Mouse (Mus musculus) liver, postnatal 0 days (tissue): ENCODE measurements at regions not wholly inside any gene's neighbourhood (a gene's known extent, or its start where the extent isn't known, plus 50 kb on each side); places are given as distances from the start of the nearest gene placed in this dataset.

ENCODE experiments used
- CTCF ChIP-seq: sonication (generic); IDR thresholded peaks from 2 replicates; pipeline ENCODE4 v1.5.1; 2016; ENCODE audit warnings: antibody characterized with exemption, low read depth
- EP300 ChIP-seq: IDR thresholded peaks from 2 replicates; pipeline ENCODE4 v1.6.1; 2016; ENCODE audit warnings: antibody characterized with exemption, low read depth, mild to moderate bottlenecking

DNA sequence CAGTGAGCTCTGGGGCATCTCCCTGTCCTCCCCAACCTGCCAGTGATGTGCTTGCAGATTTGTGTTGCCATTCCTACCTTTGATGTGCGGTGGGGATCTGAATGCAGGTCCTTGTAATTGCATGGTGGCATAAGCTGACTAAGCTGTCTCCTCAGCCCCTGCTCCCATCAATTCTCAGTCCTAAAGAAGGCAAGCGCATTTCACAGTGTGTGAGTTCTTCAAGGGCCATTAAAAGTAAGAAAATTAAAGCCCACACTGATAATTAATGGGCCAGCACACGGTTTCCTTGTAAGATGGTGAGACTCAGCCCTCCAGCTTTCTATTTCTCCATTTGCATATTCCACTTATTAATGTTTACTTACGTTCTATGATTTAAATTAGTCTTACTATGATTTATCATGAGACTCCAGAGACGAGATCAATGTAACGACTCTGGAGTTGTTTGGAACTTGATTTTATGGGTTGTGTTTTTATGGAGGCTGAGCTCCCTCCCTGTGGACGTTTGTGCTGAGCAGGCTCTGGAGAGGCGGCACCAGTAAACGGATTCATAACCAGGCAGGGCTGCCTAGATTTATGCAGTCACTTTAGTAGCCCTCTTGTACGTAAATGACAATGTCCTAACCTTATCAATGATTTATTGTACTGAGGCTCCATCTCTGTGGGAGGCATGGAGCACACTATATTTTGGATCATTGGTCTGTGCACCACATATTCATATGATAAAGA lies 253.9 kb downstream of the Adra2a start:
- TF ChIP-seq CTCF: no peak
- TF ChIP-seq EP300: no peak
